Mouse (Mus musculus): ENCODE data around the gene Ss18l1. TPM values are rescaled to one million over a fixed set of nuclear protein-coding genes. Genes with fewer than 3 reads are reported as not detected.

The Ss18l1 gene
- polyA plus RNA-seq, 1 experiment from 2014 or later: 14.6 TPM

GRCm38 (mm10) chr2:180047580-180047979, 5.3 kb downstream of the Ss18l1 start:
- Histone ChIP-seq H3K9me3 (ENCODE audit: control insufficient read depth, low read length) (no peaks in the 10 kb centered on the region), H3K4me2 (no peak overlapping the region), H3K36me3 (ENCODE audit: control insufficient read depth, insufficient read depth, low read length) (no peaks in the 10 kb centered on the region), H3K27ac (ENCODE audit: low read depth, low read length) (no peak overlapping the region), H3K4me3 (ENCODE audit: low read depth, low read length) (no peak overlapping the region), H3K27me3 (ENCODE audit: control insufficient read depth, insufficient read depth, low read length) (no peaks in the 10 kb centered on the region), H3K9ac (ENCODE audit: low read length) (no peak overlapping the region), H3K4me1 (ENCODE audit: control insufficient read depth, insufficient read depth, low read length) (peaks cover 8% of the 10 kb centered on the region)
- DNase-seq (ENCODE audit: low spot score, missing footprints): no peak
- 87% methylated on average over 3 of the region's 3 CpGs for WGBS
- no peak for ATAC-seq (ENCODE audit: low FRiP score)

GRCm38 (mm10) chr2:180047980-180048635, 5.8 kb downstream of the Ss18l1 start:
- Histone ChIP-seq H3K9me3 (ENCODE audit: control insufficient read depth, low read length) (no peaks in the 10 kb centered on the region), H3K36me3 (ENCODE audit: control insufficient read depth, insufficient read depth, low read length) (no peaks in the 10 kb centered on the region), H3K27ac (ENCODE audit: low read depth, low read length) (no peak overlapping the region), H3K9ac (ENCODE audit: low read length) (no peak overlapping the region), H3K4me2 (no peak overlapping the region), H3K27me3 (ENCODE audit: control insufficient read depth, insufficient read depth, low read length) (no peaks in the 10 kb centered on the region), H3K4me3 (ENCODE audit: low read depth, low read length) (no peak overlapping the region), H3K4me1 (ENCODE audit: control insufficient read depth, insufficient read depth, low read length) (peaks cover 8% of the 10 kb centered on the region)
- WGBS: 95% methylated on average over 18 of the region's 18 CpGs
- ATAC-seq (ENCODE audit: low FRiP score) (no peak), DNase-seq (ENCODE audit: low spot score, missing footprints) (no peak)

DNA sequence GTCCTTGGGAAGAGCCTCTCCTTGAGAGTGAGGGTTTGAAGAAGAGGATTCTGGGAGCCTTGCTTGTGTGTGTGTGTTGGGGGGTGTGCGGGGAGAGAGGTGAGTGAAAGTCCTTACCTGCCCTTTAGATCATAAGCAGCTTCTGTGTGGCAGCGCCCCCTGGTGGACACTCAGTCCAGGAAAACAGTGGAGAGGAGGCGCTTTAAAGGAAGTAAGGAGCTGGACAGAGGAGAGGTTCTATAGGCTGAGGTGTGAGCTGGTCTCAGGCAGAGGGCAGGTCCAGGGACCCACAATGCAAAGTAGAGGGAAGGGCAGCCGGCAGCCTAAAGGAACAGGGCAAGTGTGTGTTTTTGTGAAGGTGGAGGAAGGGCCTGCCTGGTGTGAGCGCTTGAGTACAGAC, 8.7 kb downstream of the Ss18l1 start:
- Histone ChIP-seq H3K4me3 (ENCODE audit: low read depth, low read length) (no peak overlapping the region), H3K27me3 (ENCODE audit: control insufficient read depth, insufficient read depth, low read length) (no peaks in the 10 kb centered on the region), H3K4me1 (ENCODE audit: control insufficient read depth, insufficient read depth, low read length) (no peaks in the 10 kb centered on the region), H3K36me3 (ENCODE audit: control insufficient read depth, insufficient read depth, low read length) (peaks cover 10% of the 10 kb centered on the region), H3K4me2 (no peak overlapping the region), H3K9ac (ENCODE audit: low read length) (no peak overlapping the region), H3K27ac (ENCODE audit: low read depth, low read length) (no peak overlapping the region), H3K9me3 (ENCODE audit: control insufficient read depth, low read length) (no peaks in the 10 kb centered on the region)
- DNase-seq (ENCODE audit: low spot score, missing footprints) (peak; percentile 96), ATAC-seq (ENCODE audit: low FRiP score) (peak; percentile 48; the same call in 1 of the 2 replicates)
- 25% methylated on average over 5 of the region's 5 CpGs for whole genome bisulfite sequencing

GRCm38 (mm10) chr2:180051986-180052733, 9.9 kb downstream of the Ss18l1 start:
- ATAC-seq (ENCODE audit: low FRiP score) (0 out of 2 replicates have a peak, but pooled peaks have one; percentile 30), DNase-seq (ENCODE audit: low spot score, missing footprints) (no peak)
- no peak overlapping the region for H3K27ac ChIP-seq (ENCODE audit: low read depth, low read length)
- no peaks in the 10 kb centered on the region for H3K27me3 ChIP-seq (ENCODE audit: control insufficient read depth, insufficient read depth, low read length)
- no peaks in the 10 kb centered on the region for H3K4me1 ChIP-seq (ENCODE audit: control insufficient read depth, insufficient read depth, low read length)
- peaks cover 10% of the 10 kb centered on the region for H3K36me3 ChIP-seq (ENCODE audit: control insufficient read depth, insufficient read depth, low read length)
- H3K9ac ChIP-seq (ENCODE audit: low read length): no peak overlapping the region
- H3K4me3 ChIP-seq (ENCODE audit: low read depth, low read length): no peak overlapping the region
- H3K9me3 ChIP-seq (ENCODE audit: control insufficient read depth, low read length): no peaks in the 10 kb centered on the region
- no peak overlapping the region for H3K4me2 ChIP-seq
- 91% methylated on average over 14 of the region's 14 CpGs for WGBS

DNA sequence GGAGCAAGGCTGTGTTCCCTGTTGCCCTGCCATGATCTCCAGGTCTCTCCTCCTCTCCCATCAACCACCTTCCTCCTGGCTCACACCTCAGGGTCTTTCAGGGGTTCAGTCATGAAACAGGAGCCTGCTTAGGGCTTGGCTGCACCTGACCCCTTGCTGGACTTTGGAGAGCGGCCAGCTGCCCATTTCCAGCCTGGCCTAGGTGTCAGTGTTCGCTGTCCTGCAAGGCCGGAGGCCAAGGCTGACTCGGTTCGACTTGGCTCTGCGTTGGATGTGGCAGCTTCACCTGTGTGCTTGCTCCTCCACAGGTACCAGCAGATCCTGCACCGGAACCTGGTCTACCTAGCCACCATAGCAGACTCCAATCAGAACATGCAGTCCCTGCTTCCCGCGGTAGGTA, 10.7 kb downstream of the Ss18l1 start:
- DNase-seq (ENCODE audit: low spot score, missing footprints) (no peak), ATAC-seq (ENCODE audit: low FRiP score) (no peak)
- Histone ChIP-seq H3K4me3 (ENCODE audit: low read depth, low read length) (no peak overlapping the region), H3K27ac (ENCODE audit: low read depth, low read length) (no peak overlapping the region), H3K9me3 (ENCODE audit: control insufficient read depth, low read length) (no peaks in the 10 kb centered on the region), H3K4me1 (ENCODE audit: control insufficient read depth, insufficient read depth, low read length) (no peaks in the 10 kb centered on the region), H3K36me3 (ENCODE audit: control insufficient read depth, insufficient read depth, low read length) (peaks cover 16% of the 10 kb centered on the region), H3K9ac (ENCODE audit: low read length) (no peak overlapping the region), H3K27me3 (ENCODE audit: control insufficient read depth, insufficient read depth, low read length) (no peaks in the 10 kb centered on the region), H3K4me2 (no peak overlapping the region)
- 95% methylated on average over 9 of the region's 9 CpGs for WGBS

DNA sequence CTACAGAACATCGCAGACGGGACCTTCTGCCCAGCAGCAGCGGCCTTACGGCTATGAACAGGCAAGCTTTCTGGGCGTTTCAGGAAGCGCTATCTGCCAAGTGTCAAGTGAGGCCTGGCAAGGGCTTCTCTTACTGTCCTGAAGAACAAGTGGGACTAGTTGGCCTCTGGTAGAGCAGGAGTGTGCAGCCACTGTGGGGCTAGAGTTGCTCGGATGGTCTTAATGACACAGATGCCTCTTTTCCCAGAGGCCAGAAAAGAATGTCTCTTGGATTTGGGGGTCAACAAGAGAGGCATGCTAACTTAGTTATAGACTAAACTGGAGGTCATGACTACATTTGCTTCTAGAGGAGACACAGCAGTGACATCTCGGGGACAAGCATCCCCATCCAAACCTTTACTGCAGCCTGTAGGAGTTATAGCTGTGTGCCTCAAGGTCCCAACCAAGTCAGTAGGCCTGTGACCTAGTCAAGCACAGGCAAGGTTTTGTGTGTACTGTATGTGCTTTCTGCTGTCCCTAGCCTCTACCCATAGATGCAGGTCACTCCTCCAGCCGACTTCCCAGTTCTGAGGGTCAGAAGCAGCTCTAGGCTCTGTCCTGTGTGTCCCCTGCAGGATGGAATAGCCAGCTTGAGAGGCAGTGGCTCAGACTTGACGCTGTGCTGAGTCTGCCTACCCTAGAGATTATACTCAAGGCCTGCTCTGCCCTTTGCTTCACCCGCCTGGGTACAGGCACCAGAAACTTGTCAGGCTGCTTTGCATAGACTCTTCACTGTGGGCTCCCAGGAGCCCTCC, 21.2 kb downstream of the Ss18l1 start:
- WGBS: 95% methylated on average over 11 of the region's 11 CpGs
- no peaks in the 10 kb centered on the region for H3K4me1 ChIP-seq (ENCODE audit: control insufficient read depth, insufficient read depth, low read length)
- no peak overlapping the region for H3K27ac ChIP-seq (ENCODE audit: low read depth, low read length)
- H3K9me3 ChIP-seq (ENCODE audit: control insufficient read depth, low read length): no peaks in the 10 kb centered on the region
- DNase-seq (ENCODE audit: low spot score, missing footprints) (peak; percentile 69), ATAC-seq (ENCODE audit: low FRiP score) (no peak)
- peaks cover 30% of the 10 kb centered on the region for H3K36me3 ChIP-seq (ENCODE audit: control insufficient read depth, insufficient read depth, low read length)
- no peak overlapping the region for H3K9ac ChIP-seq (ENCODE audit: low read length)
- no peak overlapping the region for H3K4me2 ChIP-seq
- no peak overlapping the region for H3K4me3 ChIP-seq (ENCODE audit: low read depth, low read length)
- no peaks in the 10 kb centered on the region for H3K27me3 ChIP-seq (ENCODE audit: control insufficient read depth, insufficient read depth, low read length)

- H3K4me1 ChIP-seq (ENCODE audit: control insufficient read depth, insufficient read depth, low read length): peaks cover 8% of the 10 kb centered on the region
- peak overlapping the region; percentile 95 for H3K4me2 ChIP-seq
- H3K9me3 ChIP-seq (ENCODE audit: control insufficient read depth, low read length): no peaks in the 10 kb centered on the region
- WGBS: 38% methylated on average over 20 of the region's 20 CpGs
- H3K36me3 ChIP-seq (ENCODE audit: control insufficient read depth, insufficient read depth, low read length): peaks cover 4% of the 10 kb centered on the region; the same call in 1 of the 2 replicates
- H3K27ac ChIP-seq (ENCODE audit: low read depth, low read length): no peak overlapping the region
- H3K9ac ChIP-seq (ENCODE audit: low read length): peak overlapping the region; percentile 87
- peak; percentile 25; the same call in 1 of the 2 replicates for ATAC-seq (ENCODE audit: low FRiP score)
- peak overlapping the region; percentile 75 for H3K4me3 ChIP-seq (ENCODE audit: low read depth, low read length)
- DNase-seq (ENCODE audit: low spot score, missing footprints): no peak
- H3K27me3 ChIP-seq (ENCODE audit: control insufficient read depth, insufficient read depth, low read length): no peaks in the 10 kb centered on the region
Measured at GRCm38 (mm10) chr2:180069770-180070480, 27.6 kb downstream of the Ss18l1 start.

DNA sequence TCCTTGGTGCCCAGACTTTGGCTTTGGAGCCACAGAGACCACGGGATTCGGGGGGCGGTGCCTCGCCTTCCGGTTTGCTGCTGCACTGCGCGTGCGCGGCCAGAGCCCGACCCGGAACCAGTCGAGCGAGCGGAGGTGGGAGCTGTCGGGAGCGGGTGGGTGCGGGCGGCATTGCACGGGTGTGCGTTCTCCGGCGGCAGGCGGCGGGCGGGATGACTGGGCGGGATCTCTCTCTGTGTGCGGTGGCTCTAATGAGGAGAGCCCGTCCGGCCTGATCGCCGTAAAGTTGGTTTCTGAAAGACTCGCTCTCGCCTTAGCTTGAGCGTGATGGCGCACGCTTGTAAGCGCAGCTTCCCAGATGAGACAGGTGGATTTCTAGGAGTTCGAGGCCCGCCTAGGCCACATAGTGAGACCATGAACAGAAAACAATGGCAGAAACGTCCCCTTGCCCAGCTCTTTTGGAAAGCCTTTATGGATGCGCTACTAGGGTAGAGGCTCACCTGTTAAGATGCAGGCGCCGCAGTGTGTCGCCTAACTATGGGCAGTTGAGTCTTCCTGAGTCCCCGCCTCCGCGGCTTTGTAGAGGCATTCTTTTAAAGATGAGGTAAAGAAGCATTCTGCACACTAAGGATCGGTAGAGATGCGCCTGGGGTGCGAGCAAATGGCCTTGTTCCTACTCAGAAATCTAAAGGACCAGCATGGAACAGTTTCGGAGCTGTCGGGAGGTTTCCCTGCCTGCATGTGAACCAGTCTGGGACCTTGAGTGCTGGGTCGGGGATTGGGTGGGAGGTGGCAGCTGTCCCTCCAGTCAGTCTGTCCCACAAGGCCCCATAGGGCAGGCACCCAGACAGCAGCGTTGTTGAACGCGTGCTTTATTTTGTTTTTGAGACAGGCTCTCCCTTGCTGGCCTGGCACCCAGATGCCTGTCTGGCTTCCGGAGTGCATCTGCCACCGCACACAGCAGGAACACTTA, 28.5 kb downstream of the Ss18l1 start, which contains the start of gene Mtg2:
Mtg2 (plus strand) TSS at position 108 of the 973 bp plus-strand sequence.
- Histone ChIP-seq H3K4me3 (ENCODE audit: low read depth, low read length) (peak within 1 kb of the TSS; percentile 75), H3K36me3 (ENCODE audit: control insufficient read depth, insufficient read depth, low read length) (peaks cover 4% of the 10 kb centered on the region; the same call in 1 of the 2 replicates), H3K4me2 (peak within 1 kb of the TSS; percentile 95), H3K9me3 (ENCODE audit: control insufficient read depth, low read length) (no peaks in the 10 kb centered on the region), H3K4me1 (ENCODE audit: control insufficient read depth, insufficient read depth, low read length) (peaks cover 8% of the 10 kb centered on the region), H3K9ac (ENCODE audit: low read length) (peak within 1 kb of the TSS; percentile 87), H3K27me3 (ENCODE audit: control insufficient read depth, insufficient read depth, low read length) (no peaks in the 10 kb centered on the region), H3K27ac (ENCODE audit: low read depth, low read length) (peak within 1 kb of the TSS; percentile 30; the same call in 1 of the 2 replicates)
- ATAC-seq (ENCODE audit: low FRiP score) (peak; percentile 96), DNase-seq (ENCODE audit: low spot score, missing footprints) (peak; percentile 99)
- 6% methylated on average over 58 of the region's 58 CpGs for WGBS
